Mouse (Mus musculus): ENCODE data around the gene Lin9.
"Not testable (repeated sequence)": the region's sequence is repeated elsewhere in the genome, so short reads cannot be mapped to it uniquely, and the experiment has no call there.

Lin9 gene

GRCm38 (mm10) chr1:180641137-180641517, at the start of gene Lin9:
Lin9 (plus strand) TSS chr1:180641150.
- peak; percentile 95 for DNase-seq (ENCODE audit: low spot score)

GRCm38 (mm10) chr1:180600578-180600977, 40.4 kb upstream of the Lin9 start:
- DNase-seq (ENCODE audit: low spot score), result no peak

GRCm38 (mm10) chr1:180601806-180602205, 39.1 kb upstream of the Lin9 start:
- no peak for DNase-seq (ENCODE audit: low spot score)

- DNase-seq (ENCODE audit: low spot score), result peak; percentile 38
Observed at GRCm38 (mm10) chr1:180604579-180604978, 36.4 kb upstream of the Lin9 start.

- no peak for DNase-seq (ENCODE audit: low spot score)
Observed at GRCm38 (mm10) chr1:180606106-180606505, 34.8 kb upstream of the Lin9 start.

GRCm38 (mm10) chr1:180606796-180607577, 34.0 kb upstream of the Lin9 start:
- DNase-seq (ENCODE audit: low spot score), result no peak

- DNase-seq (ENCODE audit: low spot score), result no peak
Observed at GRCm38 (mm10) chr1:180607578-180607879, 33.4 kb upstream of the Lin9 start.

GRCm38 (mm10) chr1:180611842-180612241, 29.1 kb upstream of the Lin9 start:
- DNase-seq (ENCODE audit: low spot score), result not testable (repeated sequence)

GRCm38 (mm10) chr1:180616762-180617161, 24.2 kb upstream of the Lin9 start:
- DNase-seq (ENCODE audit: low spot score), result no peak

- no peak for DNase-seq (ENCODE audit: low spot score)
Observed at GRCm38 (mm10) chr1:180622389-180622788, 18.6 kb upstream of the Lin9 start.

- no peak for DNase-seq (ENCODE audit: low spot score)
Observed at GRCm38 (mm10) chr1:180623911-180624310, 17.0 kb upstream of the Lin9 start.

- no peak for DNase-seq (ENCODE audit: low spot score)
Observed at GRCm38 (mm10) chr1:180626141-180626540, 14.8 kb upstream of the Lin9 start.

- not testable (repeated sequence) for DNase-seq (ENCODE audit: low spot score)
Observed at GRCm38 (mm10) chr1:180637796-180638195, 3.2 kb upstream of the Lin9 start.

GRCm38 (mm10) chr1:180639416-180640401, 1.2 kb upstream of the Lin9 start:
- no peak for DNase-seq (ENCODE audit: low spot score)

- DNase-seq (ENCODE audit: low spot score), result peak; percentile 72
Observed at GRCm38 (mm10) chr1:180640605-180641125, 285 bp upstream of the Lin9 start.

- no peak for DNase-seq (ENCODE audit: low spot score)
Observed at GRCm38 (mm10) chr1:180641518-180642227, 723 bp downstream of the Lin9 start.

- peak; percentile 8 for DNase-seq (ENCODE audit: low spot score)
Observed at GRCm38 (mm10) chr1:180642228-180642564, 1.2 kb downstream of the Lin9 start.

- DNase-seq (ENCODE audit: low spot score), result no peak
Observed at GRCm38 (mm10) chr1:180691284-180691683, 50.3 kb downstream of the Lin9 start.

- DNase-seq (ENCODE audit: low spot score), result peak; percentile 44
Observed at GRCm38 (mm10) chr1:180696626-180697352, 55.8 kb downstream of the Lin9 start, which contains the start of gene Mixl1. Mixl1 (minus strand) TSS chr1:180697034.

GRCm38 (mm10) chr1:180698063-180698462, 57.1 kb downstream of the Lin9 start:
- no peak for DNase-seq (ENCODE audit: low spot score)

GRCm38 (mm10) chr1:180703400-180703799, 62.5 kb downstream of the Lin9 start:
- DNase-seq (ENCODE audit: low spot score), result no peak

Measured in yolk sac, embryonic 10.5 days (tissue).